Mouse (Mus musculus) liver, embryonic 14.5 days (tissue): ENCODE measurements at regions not wholly inside any gene's neighbourhood (a gene's known extent, or its start where the extent isn't known, plus 50 kb on each side); places are given as distances from the start of the nearest gene placed in this dataset.

ENCODE experiments used
- CTCF ChIP-seq: IDR thresholded peaks from 2 replicates; pipeline ENCODE4 v1.5.1; 2016; ENCODE audit warnings: antibody characterized with exemption, low read depth, control low read depth
- EP300 ChIP-seq: IDR thresholded peaks from 2 replicates; pipeline ENCODE4 v1.6.1; 2016; ENCODE audit warnings: antibody characterized with exemption, low read depth

DNA sequence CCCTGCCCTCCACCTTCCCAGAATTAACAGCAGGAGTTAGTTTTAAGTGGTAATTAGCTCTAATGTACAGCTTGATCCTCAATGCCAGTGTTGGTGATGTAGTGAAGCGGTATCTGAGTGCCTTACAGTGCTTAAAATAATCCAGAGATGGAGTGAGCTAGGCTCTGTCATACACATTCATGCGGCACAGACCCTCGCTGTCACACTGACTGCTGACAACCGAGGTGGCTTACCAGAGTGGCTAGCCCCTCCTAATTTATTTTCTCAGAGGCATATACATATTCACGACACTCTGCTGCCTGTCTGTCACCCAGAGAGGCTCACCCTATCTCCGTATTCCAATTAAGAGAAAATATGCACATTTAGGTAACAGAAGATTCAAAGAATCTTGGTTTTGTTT, 327.2 kb upstream of the Sox11 start:
- TF ChIP-seq CTCF (no peak), EP300 (no peak)
